Mouse (Mus musculus): ENCODE measurements around the gene Mnt. TPM values are rescaled to one million over a fixed set of nuclear protein-coding genes. Genes with fewer than 3 reads are reported as not detected.

Mnt gene
- polyA plus RNA-seq, 1 experiment from 2014 or later, result 5.0 TPM

GRCm38 (mm10) chr11:74828965-74829550 lies 1.7 kb upstream of the Mnt start:
- no peak for ATAC-seq (ENCODE audit: low FRiP score)
- peak overlapping the region; percentile 40 for H3K9ac ChIP-seq (ENCODE audit: low read depth, low read length)

DNA sequence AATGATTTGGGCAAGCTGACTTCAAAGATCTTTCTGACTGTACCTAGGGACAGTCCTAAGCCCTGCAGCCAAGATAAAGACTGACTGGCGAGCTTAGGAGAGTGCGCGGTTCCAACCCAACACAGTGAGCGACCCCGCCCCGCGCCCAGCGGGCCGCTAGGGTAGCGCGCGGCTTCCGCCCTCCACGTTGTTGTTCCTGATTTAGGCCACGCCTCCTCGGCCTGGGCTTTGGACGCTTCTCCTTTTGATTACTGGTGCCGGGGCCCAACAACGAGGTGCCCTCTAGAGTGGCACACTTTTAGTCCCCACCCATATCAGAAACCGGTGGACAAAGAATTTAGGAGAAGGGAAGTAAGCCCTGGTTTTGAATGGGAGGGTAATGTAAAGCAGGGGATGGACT lies 908 bp upstream of the Mnt start:
- DNase-seq (ENCODE audit: low spot score) (peak; percentile 88), ATAC-seq (ENCODE audit: low FRiP score) (peak; percentile 57)
- Histone ChIP-seq H3K36me3 (ENCODE audit: control insufficient read depth, insufficient read depth, low read length) (no peaks in the 10 kb centered on the region), H3K27ac (ENCODE audit: low read depth, low read length) (peak overlapping the region; percentile 89), H3K4me1 (replicated peaks; ENCODE audit: control insufficient read depth, insufficient read depth, low read length) (peaks cover 13% of the 10 kb centered on the region), H3K4me2 (replicated peaks; ENCODE audit: low read depth, low read length) (peak overlapping the region; percentile 58), H3K9me3 (ENCODE audit: control insufficient read depth, low read length) (no peaks in the 10 kb centered on the region), H3K4me3 (ENCODE audit: low read depth, low read length) (peak overlapping the region; percentile 74), H3K27me3 (ENCODE audit: control insufficient read depth, insufficient read depth, low read length) (no peaks in the 10 kb centered on the region), H3K9ac (ENCODE audit: low read depth, low read length) (peak overlapping the region; percentile 40)
- WGBS, result under 1% methylated on average over 20 of the region's 20 CpGs

More at GRCm38 (mm10) chr11:74828965-74829550, 1.7 kb upstream of the Mnt start:
- Histone ChIP-seq H3K27ac (ENCODE audit: low read depth, low read length) (peak overlapping the region; percentile 89; the same call in 1 of the 2 replicates), H3K4me1 (replicated peaks; ENCODE audit: control insufficient read depth, insufficient read depth, low read length) (peaks cover 13% of the 10 kb centered on the region), H3K4me2 (replicated peaks; ENCODE audit: low read depth, low read length) (peak overlapping the region; percentile 58), H3K36me3 (ENCODE audit: control insufficient read depth, insufficient read depth, low read length) (no peaks in the 10 kb centered on the region), H3K27me3 (ENCODE audit: control insufficient read depth, insufficient read depth, low read length) (no peaks in the 10 kb centered on the region), H3K9me3 (ENCODE audit: control insufficient read depth, low read length) (no peaks in the 10 kb centered on the region), H3K4me3 (ENCODE audit: low read depth, low read length) (peak overlapping the region; percentile 74)
- DNase-seq (ENCODE audit: low spot score), result no peak
- WGBS, result 10% methylated on average over 11 of the region's 11 CpGs

- peak overlapping the region; percentile 58 for H3K4me2 ChIP-seq (replicated peaks; ENCODE audit: low read depth, low read length)
- H3K4me1 ChIP-seq (replicated peaks; ENCODE audit: control insufficient read depth, insufficient read depth, low read length), result peaks cover 13% of the 10 kb centered on the region
- under 1% methylated on average over 35 of the region's 35 CpGs for WGBS
- peak overlapping the region; percentile 89 for H3K27ac ChIP-seq (ENCODE audit: low read depth, low read length)
- ATAC-seq (ENCODE audit: low FRiP score) (peak; percentile 1), DNase-seq (ENCODE audit: low spot score) (peak; percentile 66)
- no peaks in the 10 kb centered on the region for H3K27me3 ChIP-seq (ENCODE audit: control insufficient read depth, insufficient read depth, low read length)
- H3K4me3 ChIP-seq (ENCODE audit: low read depth, low read length), result peak overlapping the region; percentile 74
- peak overlapping the region; percentile 72 for H3K9ac ChIP-seq (ENCODE audit: low read depth, low read length)
- no peaks in the 10 kb centered on the region for H3K36me3 ChIP-seq (ENCODE audit: control insufficient read depth, insufficient read depth, low read length)
- no peaks in the 10 kb centered on the region for H3K9me3 ChIP-seq (ENCODE audit: control insufficient read depth, low read length)
These were observed 478 bp downstream of the Mnt start for GRCm38 (mm10) chr11:74831191-74831605.

DNA sequence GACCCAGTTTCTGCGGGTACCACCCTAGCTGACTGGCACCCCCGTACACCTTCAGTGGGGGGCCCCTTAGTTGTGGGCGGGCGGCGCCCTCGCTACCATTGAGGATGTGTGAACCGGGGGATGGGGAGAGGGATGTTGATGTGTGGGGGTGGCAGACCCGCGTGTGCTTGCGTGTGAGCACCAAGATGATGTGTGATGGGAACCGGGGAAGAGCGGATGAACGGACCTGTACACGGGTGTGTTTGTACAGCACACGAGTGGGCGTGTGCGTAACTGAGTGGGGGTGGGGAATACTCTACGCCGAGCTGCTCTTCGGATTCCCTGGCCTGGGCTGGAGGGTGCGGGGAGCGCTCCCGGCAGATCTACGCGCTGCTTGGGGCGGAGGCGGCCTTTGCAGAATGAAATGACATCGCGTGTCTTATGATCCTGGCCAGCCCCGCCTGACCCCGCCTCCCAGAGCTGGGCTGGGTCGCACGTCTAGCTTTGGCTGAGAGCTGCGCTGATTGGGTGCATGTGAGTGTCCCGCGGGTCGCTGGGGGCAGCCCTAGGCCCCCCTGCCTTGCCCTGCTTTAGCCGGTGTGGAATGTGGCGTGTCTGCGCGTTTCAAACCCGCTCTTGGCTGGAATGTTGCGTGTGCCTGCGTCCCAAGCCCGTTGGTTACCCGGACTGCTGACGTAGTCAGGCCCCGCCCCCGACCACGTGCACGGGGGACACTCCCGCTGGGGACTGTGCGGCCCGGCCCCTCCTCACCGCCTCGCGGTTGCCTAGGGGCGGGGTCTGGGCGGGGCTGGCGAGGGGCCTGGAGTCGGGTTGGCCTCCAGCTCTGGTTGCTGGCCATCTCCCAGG lies 1.1 kb downstream of the Mnt start:
- H3K27me3 ChIP-seq (ENCODE audit: control insufficient read depth, insufficient read depth, low read length), result no peaks in the 10 kb centered on the region
- DNase-seq (ENCODE audit: low spot score) (peak; percentile 99), ATAC-seq (ENCODE audit: low FRiP score) (peak; percentile 81)
- H3K9me3 ChIP-seq (ENCODE audit: control insufficient read depth, low read length), result no peaks in the 10 kb centered on the region
- H3K27ac ChIP-seq (ENCODE audit: low read depth, low read length), result peak overlapping the region; percentile 89
- WGBS, result under 1% methylated on average over 60 of the region's 61 CpGs
- H3K4me3 ChIP-seq (ENCODE audit: low read depth, low read length), result peak overlapping the region; percentile 74
- H3K4me2 ChIP-seq (replicated peaks; ENCODE audit: low read depth, low read length), result peak overlapping the region; percentile 58
- H3K36me3 ChIP-seq (ENCODE audit: control insufficient read depth, insufficient read depth, low read length), result no peaks in the 10 kb centered on the region
- peak overlapping the region; percentile 72 for H3K9ac ChIP-seq (ENCODE audit: low read depth, low read length)
- H3K4me1 ChIP-seq (replicated peaks; ENCODE audit: control insufficient read depth, insufficient read depth, low read length), result peaks cover 13% of the 10 kb centered on the region

GRCm38 (mm10) chr11:74832503-74833143 lies 1.9 kb downstream of the Mnt start:
- Histone ChIP-seq H3K4me3 (ENCODE audit: low read depth, low read length) (peak overlapping the region; percentile 74), H3K9ac (ENCODE audit: low read depth, low read length) (peak overlapping the region; percentile 20; the same call in 1 of the 2 replicates), H3K4me1 (replicated peaks; ENCODE audit: control insufficient read depth, insufficient read depth, low read length) (peaks cover 17% of the 10 kb centered on the region), H3K27ac (ENCODE audit: low read depth, low read length) (peak overlapping the region; percentile 89), H3K4me2 (replicated peaks; ENCODE audit: low read depth, low read length) (peak overlapping the region; percentile 58), H3K9me3 (ENCODE audit: control insufficient read depth, low read length) (no peaks in the 10 kb centered on the region), H3K36me3 (ENCODE audit: control insufficient read depth, insufficient read depth, low read length) (no peaks in the 10 kb centered on the region), H3K27me3 (ENCODE audit: control insufficient read depth, insufficient read depth, low read length) (no peaks in the 10 kb centered on the region)
- DNase-seq (ENCODE audit: low spot score), result peak; percentile 73
- WGBS, result under 1% methylated on average over 26 of the region's 26 CpGs
- ATAC-seq (ENCODE audit: low FRiP score), result no peak

GRCm38 (mm10) chr11:74833536-74834358 lies 3.0 kb downstream of the Mnt start:
- Histone ChIP-seq H3K27me3 (ENCODE audit: control insufficient read depth, insufficient read depth, low read length) (no peaks in the 10 kb centered on the region), H3K9ac (ENCODE audit: low read depth, low read length) (peak overlapping the region; percentile 27; the same call in 1 of the 2 replicates), H3K27ac (ENCODE audit: low read depth, low read length) (no peak overlapping the region), H3K4me3 (ENCODE audit: low read depth, low read length) (0 out of 2 replicates have a peak overlapping the region, but pooled peaks have one; percentile 74), H3K4me1 (replicated peaks; ENCODE audit: control insufficient read depth, insufficient read depth, low read length) (peaks cover 19% of the 10 kb centered on the region), H3K9me3 (ENCODE audit: control insufficient read depth, low read length) (no peaks in the 10 kb centered on the region), H3K4me2 (replicated peaks; ENCODE audit: low read depth, low read length) (no peak overlapping the region), H3K36me3 (ENCODE audit: control insufficient read depth, insufficient read depth, low read length) (no peaks in the 10 kb centered on the region)
- ATAC-seq (ENCODE audit: low FRiP score), result no peak
- DNase-seq (ENCODE audit: low spot score), result no peak
- WGBS, result 82% methylated on average over 8 of the region's 8 CpGs

- no peaks in the 10 kb centered on the region for H3K9me3 ChIP-seq (ENCODE audit: control insufficient read depth, low read length)
- no peak overlapping the region for H3K4me2 ChIP-seq (replicated peaks; ENCODE audit: low read depth, low read length)
- no peaks in the 10 kb centered on the region for H3K36me3 ChIP-seq (ENCODE audit: control insufficient read depth, insufficient read depth, low read length)
- ATAC-seq (ENCODE audit: low FRiP score) (no peak), DNase-seq (ENCODE audit: low spot score) (no peak)
- H3K27ac ChIP-seq (ENCODE audit: low read depth, low read length), result no peak overlapping the region
- no peak overlapping the region for H3K4me3 ChIP-seq (ENCODE audit: low read depth, low read length)
- 69% methylated on average over 1 of the region's 1 CpGs for WGBS
- peak overlapping the region; percentile 27; the same call in 1 of the 2 replicates for H3K9ac ChIP-seq (ENCODE audit: low read depth, low read length)
- no peaks in the 10 kb centered on the region for H3K27me3 ChIP-seq (ENCODE audit: control insufficient read depth, insufficient read depth, low read length)
- peaks cover 15% of the 10 kb centered on the region for H3K4me1 ChIP-seq (replicated peaks; ENCODE audit: control insufficient read depth, insufficient read depth, low read length)
These were observed 3.6 kb downstream of the Mnt start for GRCm38 (mm10) chr11:74834359-74834638.

GRCm38 (mm10) chr11:74834650-74835277 lies 4.0 kb downstream of the Mnt start:
- Histone ChIP-seq H3K36me3 (ENCODE audit: control insufficient read depth, insufficient read depth, low read length) (no peaks in the 10 kb centered on the region), H3K9ac (ENCODE audit: low read depth, low read length) (no peak overlapping the region), H3K4me2 (replicated peaks; ENCODE audit: low read depth, low read length) (no peak overlapping the region), H3K4me1 (replicated peaks; ENCODE audit: control insufficient read depth, insufficient read depth, low read length) (peaks cover 14% of the 10 kb centered on the region; the same call in 1 of the 2 replicates), H3K27ac (ENCODE audit: low read depth, low read length) (no peak overlapping the region), H3K9me3 (ENCODE audit: control insufficient read depth, low read length) (no peaks in the 10 kb centered on the region), H3K27me3 (ENCODE audit: control insufficient read depth, insufficient read depth, low read length) (no peaks in the 10 kb centered on the region), H3K4me3 (ENCODE audit: low read depth, low read length) (no peak overlapping the region)
- no peak for DNase-seq (ENCODE audit: low spot score)
- 65% methylated on average over 5 of the region's 5 CpGs for WGBS
- no peak for ATAC-seq (ENCODE audit: low FRiP score)

Measured in hindbrain, embryonic 11.5 days (tissue).